Mouse (Mus musculus) spleen, postnatal 36 days (tissue): Measurements from ENCODE around the gene Gm2381.
"Not testable (repeated sequence)": the region's sequence is repeated elsewhere in the genome, so short reads cannot be mapped to it uniquely, and the experiment has no call there.

Source experiments
- DNase-seq, 2 experiments: peaks; one replicate each; pipeline ENCODE4 v3.0.0; 2022; ENCODE audit warnings: low spot score in 2 of 2, mixed read lengths in 1 of 2

The Gm2381 gene

DNA sequence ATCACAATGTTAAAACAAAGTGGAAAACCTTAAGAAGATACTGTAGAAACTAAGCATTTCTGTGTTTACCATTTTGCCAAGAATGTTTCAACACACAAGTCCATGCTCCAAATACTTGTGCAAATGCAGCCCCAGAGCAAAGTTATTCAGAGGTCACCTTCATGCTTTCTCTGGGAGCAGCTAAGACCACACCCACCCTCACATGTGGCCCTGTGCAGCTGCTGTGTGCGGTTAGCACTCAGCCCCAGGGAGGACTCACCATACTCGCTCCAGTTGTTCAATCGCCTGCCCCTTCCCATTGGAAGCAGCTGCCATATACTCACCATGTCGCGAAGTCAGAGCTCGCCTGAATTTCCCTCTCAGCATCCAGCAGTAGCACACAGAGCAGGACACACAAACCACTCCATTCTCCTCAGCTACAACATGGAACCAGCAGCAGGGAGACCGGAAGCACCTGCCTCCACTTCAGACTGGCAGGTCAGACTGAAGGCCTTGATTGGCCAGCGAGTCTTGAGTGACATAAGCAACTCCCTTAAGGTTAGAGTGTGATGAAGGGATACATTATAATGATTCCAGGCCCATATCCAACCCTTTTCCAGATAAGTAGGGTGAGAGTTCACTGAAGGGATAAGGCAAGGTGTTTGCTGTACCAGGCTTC, at the start of gene Gm2381:
Gene Gm2381, minus strand, starts transcription at position 434 of the 658 bp plus-strand sequence.
- DNase-seq = not testable (repeated sequence)

DNA sequence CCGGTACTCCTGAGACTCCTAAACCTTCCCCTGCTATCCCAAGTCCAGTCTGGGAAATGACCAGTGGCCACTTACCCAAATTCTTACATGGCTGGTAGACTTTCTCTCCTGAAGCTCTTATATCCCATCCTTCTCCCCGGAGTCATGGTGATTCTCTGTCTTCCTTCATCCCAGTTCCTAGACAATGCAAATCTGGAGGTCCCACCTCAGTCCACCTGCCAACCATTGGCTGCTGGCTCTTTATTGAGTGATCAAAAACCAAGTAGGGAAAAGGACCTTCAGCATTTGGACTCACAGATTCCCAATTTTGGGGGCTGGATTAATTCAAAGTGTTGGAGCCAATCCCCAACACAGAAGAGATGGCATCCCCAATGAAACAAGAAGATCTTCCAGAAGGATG, 31.0 kb upstream of the Gm2381 start:
- DNase-seq = not testable (repeated sequence)

GRCm38 (mm10) chr7:42878090-42878489, 11.1 kb upstream of the Gm2381 start:
- no peak for DNase-seq

DNA sequence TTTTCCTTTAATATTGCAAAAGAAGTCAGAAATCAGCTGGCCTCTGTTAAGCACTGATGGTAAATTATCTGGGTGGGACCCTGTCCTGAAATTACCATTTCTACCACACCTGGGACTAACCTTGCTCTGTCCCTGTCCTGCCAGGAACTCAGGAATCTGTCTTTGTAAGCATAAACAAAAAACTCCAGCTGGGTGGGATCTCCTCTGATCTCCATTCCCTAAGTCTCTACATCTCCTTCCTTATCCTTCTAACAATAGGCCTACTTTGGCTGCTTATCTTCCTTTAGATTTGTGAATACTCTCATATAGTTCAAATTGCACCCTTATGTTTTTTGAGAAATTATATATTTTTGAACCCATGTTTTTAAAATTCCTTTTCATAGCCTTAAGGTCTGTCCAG, 28.7 kb downstream of the Gm2381 start:
- not testable (repeated sequence) for DNase-seq

DNA sequence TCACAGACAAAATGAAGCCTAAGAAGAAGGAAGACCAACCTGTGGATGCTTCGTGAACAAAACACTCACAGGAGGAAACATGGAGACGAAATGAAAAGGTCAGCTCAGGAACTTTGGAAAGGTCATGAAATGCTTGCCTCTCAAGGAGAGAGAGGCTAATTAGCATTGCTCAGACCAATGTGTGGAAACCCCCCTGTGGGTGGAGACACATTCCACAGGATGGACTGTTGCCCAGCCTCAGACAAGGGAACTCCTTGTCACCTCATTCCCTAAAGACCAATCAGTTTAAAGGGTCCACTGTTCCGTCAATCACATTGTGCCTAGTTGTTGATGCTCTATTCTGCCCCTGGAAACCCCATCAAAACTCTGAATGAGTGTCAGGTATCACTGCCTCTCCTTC, 34.8 kb downstream of the Gm2381 start:
- no peak for DNase-seq

GRCm38 (mm10) chr7:42793425-42793824, 73.6 kb downstream of the Gm2381 start, which contains the start of gene Vmn2r62:
Vmn2r62 (minus strand) TSS chr7:42793525.
- DNase-seq = not testable (repeated sequence)
